Mouse (Mus musculus) intestine, postnatal 0 days (tissue): Measurements from ENCODE around the gene Cenpb. TPM values are rescaled to one million over a fixed set of nuclear protein-coding genes. Genes with fewer than 3 reads are reported as not detected.
A peak's percentile ranks its signal among the peaks of the same experiment; 100 is the strongest.

ENCODE experiments used
- ATAC-seq: fragments of 200-750 bp; cut with Nextera tagmentation; 2 replicates; pipeline ENCODE4 v1.8.0; 2017; ENCODE audit warnings: mild to moderate bottlenecking, moderate TSS enrichment, moderate library complexity
- H3K27ac ChIP-seq: fragments of 300-500 bp; sonication (generic); 2 replicates; pipeline ENCODE4 v1.5.1; 2014; ENCODE audit warnings: mild to moderate bottlenecking, low read depth, low read length, moderate library complexity
- H3K27me3 ChIP-seq: fragments of 300-500 bp; sonication (generic); replicated peaks from 2 replicates; pipeline ENCODE4 v1.6.1; 2014; ENCODE audit warnings: low read length, mixed read lengths; ENCODE audit not compliant: control insufficient read depth, insufficient read depth
- H3K36me3 ChIP-seq: fragments of 300-500 bp; sonication (generic); 2 replicates; pipeline ENCODE4 v1.6.1; 2014; ENCODE audit warnings: mild to moderate bottlenecking, moderate library complexity; ENCODE audit not compliant: control insufficient read depth, insufficient read depth
- H3K4me1 ChIP-seq: fragments of 300-500 bp; sonication (generic); replicated peaks from 2 replicates; pipeline ENCODE4 v1.6.1; 2014; ENCODE audit warnings: antibody characterized with exemption, low read length, mixed read lengths; ENCODE audit not compliant: control insufficient read depth, insufficient read depth
- H3K4me2 ChIP-seq: fragments of 300-500 bp; sonication (generic); replicated peaks from 2 replicates; pipeline ENCODE4 v1.6.1; 2014; ENCODE audit warnings: low read depth, mild to moderate bottlenecking, moderate library complexity
- H3K4me3 ChIP-seq: fragments of 300-500 bp; sonication (generic); 2 replicates; pipeline ENCODE4 v1.5.1; 2014; ENCODE audit warnings: low read depth, low read length
- H3K9ac ChIP-seq: fragments of 300-500 bp; sonication (generic); 2 replicates; pipeline ENCODE4 v1.6.1; 2014; ENCODE audit warnings: mild to moderate bottlenecking, low read depth, low read length
- H3K9me3 ChIP-seq: fragments of 300-500 bp; sonication (generic); 2 replicates; pipeline ENCODE4 v1.6.1; 2016; ENCODE audit warnings: mixed run types; ENCODE audit not compliant: control insufficient read depth
- CTCF ChIP-seq: sonication (generic); IDR thresholded peaks from 2 replicates; pipeline ENCODE4 v1.5.1; 2016; ENCODE audit warnings: low read depth, mild to moderate bottlenecking, control low read depth, antibody characterized with exemption, moderate library complexity
- WGBS: fragments of 180-500 bp; shearing (Covaris S2); extraction: QIAGEN DNeasy Blood & Tissue Kit; methylation state at CpG from one replicate; pipeline ENCODE4 v1.1.7; 2014; 5-methylcytosine and 5-hydroxymethylcytosine counted together
- polyA plus RNA-seq: library from polyadenylated mRNA; unstranded; fragments of >200 nt; fragmentation: Nextera tagmentation; extraction: Ambion mirVana; gene quantifications from 2 replicates; pipeline ENCODE4 v1.2.1, GENCODE M21; 2015

Cenpb gene
- polyA plus RNA-seq, 1 experiment from 2014 or later = 15.9 TPM

DNA sequence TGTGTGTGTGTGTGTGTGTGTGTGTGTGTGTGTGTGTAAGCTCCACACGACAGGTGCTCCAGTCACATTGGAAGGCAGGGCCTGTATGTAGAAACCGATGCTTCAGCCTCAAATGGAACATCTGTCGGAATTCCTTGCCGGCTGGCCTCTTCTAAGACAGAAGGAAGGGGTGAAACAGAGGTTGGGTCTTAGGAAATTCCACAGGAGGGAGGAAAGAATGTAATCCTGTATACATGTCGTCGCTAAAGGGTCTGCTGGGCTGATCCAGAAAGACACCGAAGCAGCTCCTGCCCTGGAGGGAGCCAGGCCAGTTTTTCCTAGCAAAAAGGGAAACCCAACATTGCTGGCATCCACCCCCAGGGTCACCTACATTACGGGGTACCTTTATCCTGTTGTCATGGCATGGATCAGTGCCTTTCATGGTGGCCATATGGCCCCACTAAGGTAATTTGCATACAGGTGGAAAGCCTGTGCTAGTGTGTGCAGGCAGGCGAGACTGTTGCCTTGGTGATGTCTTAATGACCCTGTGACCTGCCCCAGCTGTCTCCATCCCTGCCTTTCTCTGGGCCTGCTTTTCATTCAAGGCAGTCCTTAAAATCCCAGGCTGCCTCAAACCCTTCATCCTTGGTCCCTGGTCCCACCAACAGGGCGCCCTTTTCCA is 10.6 kb upstream of the Cenpb start:
- no peak overlapping the region for H3K4me2 ChIP-seq
- no peak overlapping the region for H3K27ac ChIP-seq
- H3K9me3 ChIP-seq = no peaks in the 10 kb centered on the region
- H3K36me3 ChIP-seq = peaks cover 26% of the 10 kb centered on the region
- no peaks in the 10 kb centered on the region for H3K27me3 ChIP-seq
- no peak overlapping the region for H3K9ac ChIP-seq
- peak; percentile 20; the same call in 1 of the 2 replicates for ATAC-seq
- no peak overlapping the region for H3K4me3 ChIP-seq
- TF ChIP-seq CTCF = no peak
- peaks cover 3% of the 10 kb centered on the region; the same call in 1 of the 2 replicates for H3K4me1 ChIP-seq
- WGBS = 55% methylated on average over 10 of the region's 10 CpGs

DNA sequence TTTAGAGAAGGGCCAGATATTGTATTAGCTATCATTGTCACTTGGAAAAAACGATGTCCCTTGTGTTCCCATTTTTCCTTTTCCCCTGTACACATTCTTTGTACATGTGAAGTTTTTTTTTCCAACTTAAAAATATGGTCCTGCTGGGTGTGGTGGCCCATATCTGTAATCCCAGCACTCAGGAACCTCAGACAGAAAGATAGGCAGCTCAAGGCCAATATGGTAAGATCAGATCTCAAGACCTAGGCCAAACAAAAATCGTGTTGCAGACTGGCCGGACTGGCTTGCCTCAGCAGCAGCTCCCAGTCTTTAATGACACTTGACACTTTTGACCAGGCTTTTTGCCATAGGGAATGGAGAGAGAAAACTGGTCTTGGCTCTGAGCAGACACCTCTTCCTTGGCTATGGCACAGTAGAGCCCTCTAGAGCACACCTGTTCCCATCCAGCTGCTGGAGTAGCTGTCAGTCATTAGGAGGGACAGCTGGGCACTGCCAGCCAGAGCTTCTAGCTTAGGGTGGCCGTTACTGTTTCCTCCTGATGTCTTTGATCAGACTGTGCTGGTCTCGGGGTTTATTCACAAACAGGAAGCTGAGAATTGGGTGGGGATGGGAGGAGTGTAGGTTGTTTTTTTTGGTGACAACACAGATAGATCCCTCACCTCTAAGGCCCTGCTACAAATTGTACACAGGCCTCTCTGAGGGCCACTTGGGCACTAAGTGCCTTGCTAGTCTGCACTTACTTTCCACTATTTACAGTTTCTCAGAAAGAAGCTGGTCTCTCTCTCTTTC is 9.8 kb upstream of the Cenpb start:
- H3K9me3 ChIP-seq = no peaks in the 10 kb centered on the region
- H3K9ac ChIP-seq = no peak overlapping the region
- H3K27ac ChIP-seq = no peak overlapping the region
- TF ChIP-seq CTCF = no peak
- no peaks in the 10 kb centered on the region for H3K27me3 ChIP-seq
- peaks cover 3% of the 10 kb centered on the region; the same call in 1 of the 2 replicates for H3K4me1 ChIP-seq
- no peak for ATAC-seq
- no peak overlapping the region; the same call in 1 of the 2 replicates for H3K4me2 ChIP-seq
- no peak overlapping the region for H3K4me3 ChIP-seq
- peaks cover 26% of the 10 kb centered on the region for H3K36me3 ChIP-seq
- WGBS = 53% methylated on average over 5 of the region's 5 CpGs

DNA sequence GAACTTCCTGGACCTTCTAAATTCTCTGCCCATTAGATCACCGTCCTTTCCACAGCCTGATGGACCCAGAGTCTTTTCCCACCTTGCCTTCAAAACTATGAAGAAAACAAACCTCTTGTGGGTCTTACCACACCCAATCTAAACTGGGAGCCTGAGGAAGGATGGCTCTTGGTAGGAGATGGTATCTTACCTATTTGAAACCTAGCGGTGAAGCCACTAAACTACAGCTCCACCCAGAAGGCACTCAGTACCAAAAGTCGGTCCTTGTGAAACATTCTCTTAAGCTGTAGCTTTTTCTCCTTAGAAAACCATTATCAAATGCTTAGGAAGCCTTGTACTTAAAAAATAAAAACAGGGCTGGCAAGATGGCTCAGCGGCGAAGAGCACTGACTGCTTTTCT is 8.4 kb upstream of the Cenpb start:
- H3K27me3 ChIP-seq = no peaks in the 10 kb centered on the region
- peaks cover 16% of the 10 kb centered on the region; the same call in 1 of the 2 replicates for H3K36me3 ChIP-seq
- no peak for ATAC-seq
- TF ChIP-seq CTCF = no peak
- 0 out of 2 replicates have a peak overlapping the region, but pooled peaks have one; percentile 78 for H3K4me2 ChIP-seq
- no peak overlapping the region for H3K4me3 ChIP-seq
- no peaks in the 10 kb centered on the region for H3K9me3 ChIP-seq
- no peak overlapping the region for H3K9ac ChIP-seq
- H3K4me1 ChIP-seq = peaks cover 3% of the 10 kb centered on the region; the same call in 1 of the 2 replicates
- 95% methylated on average over 5 of the region's 5 CpGs for WGBS
- no peak overlapping the region for H3K27ac ChIP-seq

DNA sequence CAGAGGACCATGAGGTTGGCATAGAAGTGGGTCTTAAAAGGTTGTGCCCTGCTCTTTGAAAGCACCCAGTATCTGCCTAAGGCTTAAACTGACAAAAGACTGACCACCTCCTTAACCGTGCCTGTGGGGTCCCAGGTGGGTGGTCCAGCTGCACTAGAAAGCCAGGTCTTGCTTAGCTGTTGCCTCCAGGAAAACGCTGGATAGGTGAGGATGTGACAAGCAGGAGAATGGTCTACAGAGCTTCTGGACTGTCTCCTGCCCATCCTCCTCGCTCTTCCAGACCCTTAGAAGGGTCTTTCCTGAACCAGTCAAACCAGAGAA is 7.7 kb upstream of the Cenpb start:
- Histone ChIP-seq H3K4me1 (peaks cover 3% of the 10 kb centered on the region; the same call in 1 of the 2 replicates), H3K4me3 (peak overlapping the region; percentile 53), H3K4me2 (peak overlapping the region; percentile 78), H3K9me3 (no peaks in the 10 kb centered on the region), H3K27ac (no peak overlapping the region), H3K36me3 (peaks cover 9% of the 10 kb centered on the region; the same call in 1 of the 2 replicates), H3K27me3 (no peaks in the 10 kb centered on the region), H3K9ac (no peak overlapping the region)
- ATAC-seq = no peak
- no peak for TF ChIP-seq CTCF
- WGBS = 36% methylated on average over 3 of the region's 3 CpGs

DNA sequence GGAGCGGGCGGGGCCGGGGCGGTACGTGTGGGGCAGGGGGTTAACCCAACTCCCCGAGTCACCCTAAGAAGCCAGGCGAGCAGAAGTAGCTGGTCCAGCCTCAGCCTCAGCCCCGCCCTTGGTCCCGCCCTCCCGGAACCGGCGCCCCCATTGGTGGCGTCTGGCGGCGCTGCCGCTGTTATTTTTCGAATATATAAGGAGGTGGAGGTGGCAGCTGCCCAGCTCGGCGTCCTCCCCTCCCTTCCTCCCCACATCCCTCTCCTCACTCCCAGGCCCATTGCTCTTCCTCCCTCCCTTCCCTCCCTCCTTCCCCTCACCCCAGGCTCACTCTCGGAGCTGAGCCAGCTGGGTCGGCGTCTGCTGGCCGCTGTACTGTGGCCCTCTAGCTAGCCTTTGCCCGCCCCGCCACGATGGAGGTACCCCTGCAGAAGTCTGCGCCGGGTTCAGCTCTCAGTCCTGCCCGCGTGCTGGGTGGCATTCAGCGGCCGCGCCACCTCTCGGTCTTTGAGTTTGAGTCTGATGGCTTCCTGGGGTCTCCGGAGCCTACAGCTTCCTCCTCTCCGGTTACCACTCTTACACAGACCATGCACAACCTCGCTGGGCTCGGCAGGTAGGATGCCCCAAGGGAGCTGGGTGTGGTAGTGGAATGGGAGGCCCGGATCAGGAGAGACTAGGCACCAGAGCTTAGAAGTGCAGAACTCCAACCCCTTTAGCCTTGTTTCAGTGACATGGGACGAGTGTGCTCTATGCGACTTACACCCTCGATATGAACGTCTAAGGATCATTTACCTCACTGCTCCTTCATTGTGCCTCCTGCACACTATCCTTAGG is 7.1 kb upstream of the Cenpb start, which contains the start of the genes Cdc25b and Spef1:
Gene Cdc25b (plus strand): TSS at position 179 of the 831 bp plus-strand sequence.
Gene Spef1 (minus strand): TSS at position 512 of the 831 bp plus-strand sequence.
- peaks cover 3% of the 10 kb centered on the region; the same call in 1 of the 2 replicates for H3K4me1 ChIP-seq
- H3K36me3 ChIP-seq = peaks cover 6% of the 10 kb centered on the region; the same call in 1 of the 2 replicates
- peak; percentile 47 for TF ChIP-seq CTCF
- H3K4me3 ChIP-seq = peak within 1 kb of the TSS; percentile 53
- peak within 1 kb of the TSS; percentile 78 for H3K4me2 ChIP-seq
- no peaks in the 10 kb centered on the region for H3K9me3 ChIP-seq
- no peaks in the 10 kb centered on the region for H3K27me3 ChIP-seq
- H3K9ac ChIP-seq = peak within 1 kb of the TSS; percentile 55
- peak within 1 kb of the TSS; percentile 35; the same call in 1 of the 2 replicates for H3K27ac ChIP-seq
- WGBS = under 1% methylated on average over 43 of the region's 43 CpGs
- peak; percentile 84 for ATAC-seq
